Mouse (Mus musculus) retina, adult 2 months (tissue): ENCODE results near the gene Prm1.
"Not testable (repeated sequence)": the region's sequence is repeated elsewhere in the genome, so short reads cannot be mapped to it uniquely, and the experiment has no call there.

Experiments used
- DNase-seq: peaks from one replicate; pipeline ENCODE4 v3.0.0-alpha.2; 2012; ENCODE audit warnings: low read depth, low spot score

Prm1 gene

DNA sequence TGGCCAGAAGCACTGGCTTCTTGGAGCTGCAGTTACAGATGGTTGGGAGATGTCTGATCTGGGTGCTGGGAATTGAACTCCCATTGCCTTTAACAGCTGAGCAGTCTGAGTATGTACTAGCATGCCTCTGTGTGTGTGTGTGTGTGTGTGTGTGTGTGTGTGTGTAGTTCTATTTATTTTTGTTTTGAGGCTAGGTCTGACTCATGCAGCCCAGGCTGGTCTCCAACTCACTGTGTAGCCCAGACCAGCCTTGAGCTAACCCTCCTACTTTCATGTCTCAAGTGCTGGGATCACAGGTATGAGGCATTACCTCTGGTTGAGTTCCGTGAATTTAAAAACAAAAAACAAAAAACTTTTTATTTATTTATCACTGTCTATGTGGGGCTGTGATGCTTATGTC is 18.9 kb upstream of the Prm1 start:
- DNase-seq = no peak

DNA sequence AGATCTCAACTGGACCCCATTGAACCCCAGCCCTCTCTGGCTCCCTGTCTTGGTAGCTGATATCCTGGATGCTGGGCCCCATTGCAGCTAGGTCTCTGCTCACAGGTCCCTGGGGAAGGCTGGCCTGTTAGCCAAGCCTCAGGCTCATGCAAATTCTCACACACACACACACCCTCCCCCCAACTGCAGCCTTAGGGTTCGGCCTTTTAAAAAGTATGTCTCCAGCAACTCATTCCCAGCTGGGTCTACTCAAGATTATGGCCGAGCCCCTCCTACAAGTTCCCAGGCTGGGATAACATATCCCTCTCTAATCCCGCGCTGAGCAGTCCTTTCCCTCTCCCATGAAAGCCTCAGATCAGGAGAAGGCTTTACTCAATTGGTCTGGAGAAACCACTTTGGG is 15.7 kb upstream of the Prm1 start:
- no peak for DNase-seq

GRCm38 (mm10) chr16:10819966-10820365 is 14.3 kb upstream of the Prm1 start:
- no peak for DNase-seq

DNA sequence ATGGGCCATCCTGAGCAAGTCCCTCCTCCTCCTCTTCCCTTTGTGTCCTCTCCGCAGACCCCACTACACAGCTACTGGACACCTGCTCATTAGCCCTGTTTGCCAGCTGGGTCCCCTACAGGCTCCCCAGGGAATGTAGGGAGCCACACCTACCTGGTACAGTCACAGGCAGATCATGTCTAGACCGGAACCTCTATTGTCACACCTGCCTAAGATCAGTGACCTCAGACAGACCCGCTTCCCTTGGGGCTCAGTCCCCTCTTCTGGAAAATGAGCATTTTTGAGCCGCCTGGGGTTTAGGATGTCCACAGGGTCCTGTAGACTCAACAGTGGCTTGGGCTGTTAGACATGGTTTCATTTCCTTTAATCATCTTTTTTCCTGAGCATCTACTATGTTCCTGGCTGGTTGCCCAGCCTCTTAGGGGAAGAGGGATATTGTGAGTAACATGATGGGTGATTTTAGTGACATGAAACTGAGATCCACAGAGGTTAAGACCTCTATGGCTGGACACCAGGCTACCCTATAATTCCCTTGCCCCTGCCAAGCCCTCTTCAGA is 13.0 kb upstream of the Prm1 start:
- no peak for DNase-seq

- DNase-seq = no peak
Measured at GRCm38 (mm10) chr16:10814864-10815263, 9.2 kb upstream of the Prm1 start.

- no peak for DNase-seq
Measured at GRCm38 (mm10) chr16:10813726-10814125, 8.1 kb upstream of the Prm1 start.

DNA sequence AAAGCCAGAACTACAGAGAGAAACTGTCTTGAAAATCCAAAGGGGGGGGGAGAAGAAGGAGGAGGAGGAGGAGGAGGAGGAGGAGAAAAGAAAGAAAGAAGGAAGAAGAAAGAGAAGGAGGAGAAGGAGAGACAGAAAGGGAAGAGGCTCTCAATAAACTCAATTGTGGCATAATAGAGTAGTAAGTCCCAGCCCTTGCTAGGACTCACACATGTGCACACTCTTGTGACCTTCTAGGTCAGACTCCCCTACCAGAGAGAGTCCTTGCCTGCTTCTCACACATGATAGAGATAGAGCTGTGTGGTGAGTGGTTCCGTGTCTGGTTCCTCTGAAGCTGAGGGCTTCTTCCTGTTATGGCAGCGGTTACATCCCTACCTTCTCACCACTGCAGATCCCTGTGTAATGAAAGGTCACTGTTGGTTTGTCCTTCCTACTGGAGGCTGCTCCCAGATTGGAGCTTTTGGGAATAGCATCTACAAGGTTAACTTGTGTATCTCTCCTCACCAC is 7.3 kb upstream of the Prm1 start, which contains the start of gene Gm11172:
TSS of gene Gm11172 (plus strand) at position 51 of the 507 bp plus-strand sequence.
- DNase-seq = no peak

GRCm38 (mm10) chr16:10810376-10810775 is 4.7 kb upstream of the Prm1 start:
- no peak for DNase-seq

- DNase-seq = not testable (repeated sequence)
Measured at GRCm38 (mm10) chr16:10802420-10802819, 3.2 kb downstream of the Prm1 start.

GRCm38 (mm10) chr16:10796034-10796433 is 9.6 kb downstream of the Prm1 start, which contains the start of gene Prm2:
Gene Prm2 (minus strand): TSS chr16:10796134.
- DNase-seq = no peak

DNA sequence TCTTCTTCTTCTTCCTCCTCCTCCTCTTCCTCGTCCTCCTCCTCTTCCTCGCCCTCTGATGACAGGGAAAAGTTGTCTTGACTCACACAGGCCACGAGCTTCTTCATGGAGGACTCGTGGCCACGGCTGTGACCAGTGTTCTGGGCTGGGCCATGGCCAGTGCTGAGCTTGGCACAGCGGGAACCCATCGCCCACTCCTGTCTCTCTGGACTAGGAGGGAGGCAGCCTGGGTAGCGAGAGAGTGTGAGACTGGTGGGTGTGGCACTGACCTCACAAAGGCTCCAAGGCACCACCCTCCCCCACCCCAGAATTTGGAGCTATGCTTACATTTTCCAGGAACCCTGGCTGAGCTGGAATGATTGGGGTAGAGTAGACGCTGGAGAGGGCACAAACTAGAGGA is 14.9 kb downstream of the Prm1 start, which contains the start of gene Prm3:
TSS of gene Prm3 (minus strand) at position 213 of the 400 bp plus-strand sequence.
- DNase-seq = no peak

DNA sequence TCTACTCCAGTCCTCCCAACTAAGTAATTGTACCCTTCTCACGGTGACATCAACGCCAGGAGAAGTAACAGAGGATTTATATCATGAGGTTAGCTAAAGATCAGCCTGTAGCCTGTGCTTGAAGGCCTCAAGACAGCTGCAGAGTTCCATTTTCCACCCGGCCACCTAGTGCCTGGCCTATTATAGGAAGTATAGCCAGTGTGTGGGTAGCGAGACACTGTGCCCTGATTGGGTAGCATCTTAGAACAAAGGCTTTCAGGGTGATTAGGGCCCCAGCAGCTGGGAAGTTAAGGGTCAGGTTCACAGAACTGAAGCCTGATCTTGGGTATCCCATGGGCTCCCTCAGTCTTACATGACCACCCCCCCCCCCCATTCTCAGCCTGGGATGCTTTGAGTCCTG is 16.8 kb downstream of the Prm1 start:
- DNase-seq = no peak

DNA sequence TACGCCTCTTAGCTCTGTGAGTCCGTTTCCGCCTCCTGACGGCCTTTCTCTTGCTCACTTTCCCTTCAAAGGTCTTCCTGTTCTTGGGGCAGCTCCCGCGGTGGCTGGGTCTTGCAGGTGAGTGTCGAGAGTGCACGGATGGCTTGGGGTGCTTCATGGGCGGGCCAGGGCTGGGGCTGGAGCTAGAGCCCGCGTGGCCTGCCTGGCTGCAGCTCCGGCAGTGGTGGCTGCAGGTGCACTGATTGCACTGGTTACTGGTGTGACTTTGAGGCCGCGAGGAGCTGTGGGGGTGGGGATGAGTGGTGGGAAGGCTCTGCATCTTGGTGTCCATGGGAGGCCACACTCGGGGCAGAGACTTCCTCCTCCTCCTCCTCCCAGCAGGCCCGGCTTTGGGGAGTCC is 17.4 kb downstream of the Prm1 start, which contains the start of gene Tnp2:
TSS of gene Tnp2 (minus strand) at position 390 of the 400 bp plus-strand sequence.
- DNase-seq = no peak

GRCm38 (mm10) chr16:10787548-10788058 is 18.0 kb downstream of the Prm1 start:
- DNase-seq = no peak

- no peak for DNase-seq
Measured at GRCm38 (mm10) chr16:10786782-10787547, 18.7 kb downstream of the Prm1 start.

GRCm38 (mm10) chr16:10786288-10786687 is 19.4 kb downstream of the Prm1 start:
- peak; percentile 72 for DNase-seq

- DNase-seq = peak; percentile 53
Measured at GRCm38 (mm10) chr16:10785371-10786231, 20.0 kb downstream of the Prm1 start, which contains the start of gene Socs1. Gene Socs1 (minus strand): TSS chr16:10785536.

DNA sequence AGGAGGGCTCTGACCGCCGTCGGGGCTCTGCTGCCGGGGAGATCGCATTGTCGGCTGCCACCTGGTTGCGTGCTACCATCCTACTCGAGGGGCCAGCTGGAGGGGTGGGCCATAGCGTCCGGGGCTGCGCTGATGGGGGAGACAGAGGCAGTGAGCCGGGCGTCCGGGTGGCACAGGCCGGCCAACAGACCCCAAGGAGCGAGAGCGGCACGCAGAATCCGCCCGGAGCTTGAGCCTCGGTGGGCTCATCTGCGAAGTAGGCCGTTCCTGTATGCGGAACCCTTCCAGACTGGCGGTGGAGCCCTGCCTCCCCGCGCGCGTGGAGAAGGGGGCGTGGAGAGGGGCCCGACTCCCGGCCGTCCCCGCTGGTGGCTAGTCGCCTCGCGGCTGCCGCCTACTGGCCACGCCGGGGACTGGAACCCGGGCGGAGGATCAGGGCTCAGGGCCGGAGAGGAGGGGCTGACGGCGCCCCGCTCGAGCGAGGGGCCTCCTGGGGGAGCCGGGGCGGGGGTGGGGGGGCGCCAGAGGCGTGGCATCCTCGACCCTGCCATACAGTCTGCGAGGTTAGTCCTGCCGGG is 20.8 kb downstream of the Prm1 start:
- peak; percentile 68 for DNase-seq

- no peak for DNase-seq
Measured at GRCm38 (mm10) chr16:10783883-10784792, 21.5 kb downstream of the Prm1 start.

GRCm38 (mm10) chr16:10783451-10783850 is 22.2 kb downstream of the Prm1 start:
- DNase-seq = no peak
